Mouse (Mus musculus) myocyte (in vitro differentiated cells): ENCODE measurements around the gene Clec2l.

Source experiments
- MAX ChIP-seq: IDR thresholded peaks from one replicate; pipeline ENCODE4 v1.6.1; 2011; ENCODE audit warnings: low read depth, mild to moderate bottlenecking, control low read depth
- MYOD1 ChIP-seq, 3 experiments: IDR thresholded peaks; one replicate each; pipeline ENCODE4 v1.6.1; 2011; ENCODE audit warnings: control low read depth in 2 of 3, low read depth in 2 of 3, mild to moderate bottlenecking in 2 of 3, moderate library complexity in 1 of 3; ENCODE audit not compliant: insufficient read length in 2 of 3, control insufficient read depth in 1 of 3
- POLR2A ChIP-seq: IDR thresholded peaks from one replicate; pipeline ENCODE4 v1.6.1; 2011; ENCODE audit warnings: low read depth, mild to moderate bottlenecking, control low read depth, moderate library complexity; ENCODE audit not compliant: insufficient read length
- REST ChIP-seq: IDR thresholded peaks from one replicate; pipeline ENCODE4 v1.6.1; 2011; ENCODE audit warnings: mild to moderate bottlenecking, control low read depth, moderate library complexity; ENCODE audit not compliant: insufficient read depth, insufficient read length
- TCF12 ChIP-seq: IDR thresholded peaks from one replicate; pipeline ENCODE4 v1.6.1; 2011; ENCODE audit warnings: mild to moderate bottlenecking, control low read depth; ENCODE audit not compliant: poor library complexity, insufficient read depth, severe bottlenecking
- USF1 ChIP-seq: IDR thresholded peaks from one replicate; pipeline ENCODE4 v1.6.1; 2011; ENCODE audit warnings: low read depth, mild to moderate bottlenecking, control low read depth, moderate library complexity

DNA sequence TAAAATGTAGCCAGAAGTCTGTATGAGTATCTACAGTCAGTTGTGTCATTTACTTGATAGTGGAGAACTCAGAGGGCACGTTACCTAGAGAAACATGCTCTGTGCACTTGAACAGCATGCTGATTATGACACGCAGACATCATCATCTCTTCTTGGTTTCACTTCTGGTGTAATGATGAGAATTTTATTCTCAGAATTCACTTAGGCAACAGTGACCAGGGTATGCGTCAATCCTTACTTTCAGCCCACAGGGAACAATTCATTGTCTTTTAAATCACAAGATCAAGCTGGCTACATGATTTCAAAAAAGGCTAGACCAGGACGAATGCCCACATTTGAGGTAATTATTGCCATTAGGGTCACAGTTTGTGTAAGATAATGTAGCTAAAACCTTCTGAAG lies 27.7 kb downstream of the Clec2l start:
- no peak for TF ChIP-seq POLR2A
- TF ChIP-seq REST, result no peak
- TF ChIP-seq TCF12, result no peak
- TF ChIP-seq MAX, result no peak
- no peak for TF ChIP-seq MYOD1 (IDR thresholded peaks at IDR 0.05; ENCODE audit: control insufficient read depth in 1 of 3, insufficient read length in 2 of 3, low read depth in 2 of 3)
- no peak for TF ChIP-seq USF1
